Mouse (Mus musculus): ENCODE data around the gene Hand2. TPM values are rescaled to one million over a fixed set of nuclear protein-coding genes. Genes with fewer than 3 reads are reported as not detected.

The Hand2 gene
- polyA plus RNA-seq (2016; fragmentation: Nextera tagmentation; extraction: Ambion mirVana), result 2.5 and 2.6 TPM in 2 replicates

DNA sequence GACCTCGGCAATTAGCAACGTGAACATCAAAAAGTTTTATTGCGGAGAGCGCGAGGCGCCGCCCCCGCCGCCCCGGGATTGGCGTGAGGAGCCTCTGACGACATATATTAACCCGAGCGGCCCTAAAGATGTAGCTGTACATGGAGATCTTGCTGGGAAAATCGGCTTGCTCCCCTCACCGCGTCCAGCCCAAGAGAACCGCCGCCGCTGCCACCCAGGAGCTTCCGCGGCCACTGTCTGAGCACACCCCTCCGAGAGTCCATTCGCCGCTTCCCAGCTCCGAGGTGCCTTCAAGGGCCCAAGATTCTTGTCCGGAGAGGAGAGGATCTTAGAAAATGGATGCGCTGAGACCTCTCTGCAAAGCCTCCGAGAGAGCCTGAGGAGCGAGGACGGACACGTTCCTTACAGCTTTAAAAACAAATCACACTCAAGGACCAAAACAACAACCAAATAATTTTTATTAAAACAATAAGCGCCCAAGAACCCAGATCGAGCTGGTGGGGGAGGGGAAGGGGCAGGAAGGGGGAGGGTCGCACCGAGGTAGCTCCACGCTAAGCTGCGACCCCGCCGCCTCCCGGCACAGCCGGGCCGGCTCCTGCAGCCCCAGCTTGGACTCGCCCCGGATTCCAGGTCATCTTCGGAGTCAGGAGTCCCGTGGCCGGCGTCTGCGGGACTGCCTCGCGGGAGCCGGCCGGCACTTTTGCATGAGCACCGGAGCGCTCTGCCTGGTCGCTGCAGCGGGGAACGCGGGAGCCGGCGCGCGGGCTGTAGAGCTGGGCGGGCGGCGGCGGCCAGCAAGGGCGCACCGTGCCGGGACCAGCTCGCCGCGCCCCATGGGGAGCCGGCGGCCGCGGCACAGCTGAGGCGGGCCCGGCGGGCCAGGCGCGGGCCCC, at the start of gene Hand2:
Hand2 (plus strand) TSS at position 133 of the 893 bp plus-strand sequence.
- peak within 1 kb of the TSS; percentile 61 for H3K9ac ChIP-seq
- H3K27me3 ChIP-seq (replicated peaks), result peaks cover 96% of the 10 kb centered on the region
- no peaks in the 10 kb centered on the region for H3K36me3 ChIP-seq
- ATAC-seq, result no peak
- no peaks in the 10 kb centered on the region for H3K4me1 ChIP-seq
- H3K9me3 ChIP-seq (replicated peaks), result no peaks in the 10 kb centered on the region
- H3K4me2 ChIP-seq, result peak within 1 kb of the TSS; percentile 52
- H3K4me3 ChIP-seq, result peak within 1 kb of the TSS; percentile 51
- H3K27ac ChIP-seq, result peak within 1 kb of the TSS; percentile 75
- WGBS (ENCODE audit: insufficient replicate concordance), result 1% methylated on average over 77 of the region's 83 CpGs

DNA sequence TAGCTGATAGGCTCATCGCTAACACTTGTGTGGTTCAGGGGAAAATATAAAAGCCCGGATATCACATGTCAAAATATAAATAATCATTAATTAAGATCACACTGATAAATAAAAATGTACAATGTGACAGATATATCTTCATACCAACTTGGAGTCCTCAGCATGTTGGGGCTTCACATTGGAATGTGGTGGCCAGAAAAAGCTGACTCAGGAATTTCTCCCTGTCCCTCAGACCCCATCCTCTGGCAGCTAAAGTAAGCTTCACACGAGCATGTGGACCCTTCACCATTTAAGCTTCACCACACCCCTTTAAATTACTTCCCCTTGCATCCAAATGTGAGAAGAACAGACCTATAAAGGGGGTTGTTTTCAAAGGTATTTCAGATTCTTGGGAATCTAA, 47.7 kb upstream of the Hand2 start:
- Histone ChIP-seq H3K9ac (no peak overlapping the region), H3K4me3 (no peak overlapping the region), H3K4me1 (no peaks in the 10 kb centered on the region), H3K27me3 (replicated peaks) (no peaks in the 10 kb centered on the region), H3K9me3 (replicated peaks) (no peaks in the 10 kb centered on the region), H3K4me2 (no peak overlapping the region), H3K36me3 (no peaks in the 10 kb centered on the region), H3K27ac (no peak overlapping the region)
- no peak for ATAC-seq
- WGBS (ENCODE audit: insufficient replicate concordance), result 62% methylated on average over 3 of the region's 3 CpGs

DNA sequence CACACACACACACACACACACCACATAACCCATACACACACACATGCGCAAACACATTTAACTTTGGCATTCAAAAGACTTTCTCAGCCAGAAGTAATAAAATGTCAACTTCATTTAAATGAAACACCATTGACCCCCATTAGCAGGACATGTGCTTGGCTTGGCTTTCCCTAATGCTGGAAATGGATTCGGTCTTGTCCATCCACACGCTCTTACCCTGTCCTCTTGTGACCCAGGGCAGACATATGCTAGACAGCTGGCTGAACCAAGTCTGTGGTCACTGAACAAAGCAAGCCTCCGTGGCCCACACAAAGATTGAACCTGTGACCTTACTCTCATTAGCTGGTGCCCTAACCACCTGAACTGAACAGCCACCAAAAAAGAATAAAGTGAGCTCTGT, 27.3 kb upstream of the Hand2 start:
- Histone ChIP-seq H3K27ac (no peak overlapping the region), H3K9me3 (replicated peaks) (no peaks in the 10 kb centered on the region), H3K4me2 (no peak overlapping the region), H3K4me1 (no peaks in the 10 kb centered on the region), H3K36me3 (no peaks in the 10 kb centered on the region), H3K4me3 (no peak overlapping the region), H3K27me3 (replicated peaks) (no peaks in the 10 kb centered on the region), H3K9ac (no peak overlapping the region)
- 73% methylated on average over 4 of the region's 4 CpGs for WGBS (ENCODE audit: insufficient replicate concordance)
- no peak for ATAC-seq

DNA sequence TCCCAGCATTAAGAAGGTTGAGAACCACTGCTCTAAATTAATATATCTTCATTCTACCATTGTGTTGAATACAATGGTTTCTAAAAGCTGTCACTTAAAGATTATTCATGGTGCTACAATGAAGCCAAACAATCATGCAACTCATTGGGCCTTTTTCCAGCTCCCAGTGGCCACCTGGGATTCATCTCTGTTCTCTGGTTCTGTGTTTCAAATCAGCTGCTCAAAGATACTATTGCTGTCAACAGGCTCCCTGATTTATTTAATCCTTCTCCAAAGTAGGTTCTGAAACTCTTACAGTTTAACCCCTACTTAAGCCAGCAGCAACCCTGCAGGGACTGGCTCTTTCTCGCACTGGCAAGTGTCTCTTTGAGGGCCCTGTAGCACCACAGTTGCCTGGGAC, 17.3 kb upstream of the Hand2 start:
- Histone ChIP-seq H3K4me3 (no peak overlapping the region), H3K27me3 (replicated peaks) (peaks cover 6% of the 10 kb centered on the region), H3K9me3 (replicated peaks) (no peaks in the 10 kb centered on the region), H3K4me2 (no peak overlapping the region), H3K4me1 (no peaks in the 10 kb centered on the region), H3K27ac (no peak overlapping the region), H3K36me3 (no peaks in the 10 kb centered on the region), H3K9ac (no peak overlapping the region)
- WGBS (ENCODE audit: insufficient replicate concordance), result 46% methylated on average over 1 of the region's 1 CpGs
- ATAC-seq, result no peak

DNA sequence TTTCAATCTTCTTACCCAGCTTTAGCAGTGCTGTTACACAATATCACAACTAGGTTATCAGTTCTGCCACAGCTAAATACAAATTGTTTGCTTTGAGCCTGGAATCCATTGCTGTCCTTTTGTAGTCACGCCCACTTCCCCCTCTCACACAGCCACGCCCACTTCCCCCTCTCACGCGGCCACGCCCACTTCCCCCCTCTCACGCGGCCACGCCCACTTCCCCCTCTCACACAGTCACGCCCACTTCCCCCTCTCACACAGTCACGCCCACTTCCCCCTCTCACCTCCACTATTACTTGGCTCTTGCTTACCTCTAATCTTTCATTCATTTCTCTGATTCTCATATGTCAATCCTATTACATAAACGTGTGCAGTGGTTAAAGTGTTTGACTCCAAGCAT, 15.8 kb upstream of the Hand2 start:
- 20% methylated on average over 11 of the region's 11 CpGs for WGBS (ENCODE audit: insufficient replicate concordance)
- ATAC-seq, result no peak
- Histone ChIP-seq H3K36me3 (no peaks in the 10 kb centered on the region), H3K9ac (no peak overlapping the region), H3K9me3 (replicated peaks) (no peaks in the 10 kb centered on the region), H3K4me3 (no peak overlapping the region), H3K4me2 (no peak overlapping the region), H3K4me1 (no peaks in the 10 kb centered on the region), H3K27me3 (replicated peaks) (peaks cover 6% of the 10 kb centered on the region), H3K27ac (no peak overlapping the region)

DNA sequence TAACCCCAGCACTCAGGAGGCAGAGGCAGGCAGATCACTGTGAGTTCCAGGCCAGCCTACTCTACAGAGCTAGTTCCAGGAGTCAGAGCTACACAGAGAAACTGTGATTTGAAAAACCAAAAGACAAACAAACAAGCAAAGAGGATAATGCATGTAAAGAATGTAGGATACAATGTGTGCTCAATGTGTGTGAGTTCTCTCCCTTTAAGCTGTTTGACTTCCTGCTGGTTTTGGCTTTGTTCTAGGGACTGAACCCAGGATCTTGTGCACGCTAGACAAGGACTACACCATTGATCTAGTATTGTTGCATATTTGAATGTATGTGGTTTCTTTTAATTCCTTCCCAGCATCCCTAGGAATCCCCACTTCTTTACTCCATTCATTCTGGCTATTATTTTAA, 14.3 kb upstream of the Hand2 start:
- Histone ChIP-seq H3K9me3 (replicated peaks) (no peaks in the 10 kb centered on the region), H3K9ac (no peak overlapping the region), H3K4me2 (no peak overlapping the region), H3K36me3 (no peaks in the 10 kb centered on the region), H3K4me1 (no peaks in the 10 kb centered on the region), H3K4me3 (no peak overlapping the region), H3K27ac (no peak overlapping the region), H3K27me3 (replicated peaks) (peaks cover 14% of the 10 kb centered on the region)
- no peak for ATAC-seq
- WGBS (ENCODE audit: insufficient replicate concordance), result 35% methylated on average over 1 of the region's 1 CpGs

DNA sequence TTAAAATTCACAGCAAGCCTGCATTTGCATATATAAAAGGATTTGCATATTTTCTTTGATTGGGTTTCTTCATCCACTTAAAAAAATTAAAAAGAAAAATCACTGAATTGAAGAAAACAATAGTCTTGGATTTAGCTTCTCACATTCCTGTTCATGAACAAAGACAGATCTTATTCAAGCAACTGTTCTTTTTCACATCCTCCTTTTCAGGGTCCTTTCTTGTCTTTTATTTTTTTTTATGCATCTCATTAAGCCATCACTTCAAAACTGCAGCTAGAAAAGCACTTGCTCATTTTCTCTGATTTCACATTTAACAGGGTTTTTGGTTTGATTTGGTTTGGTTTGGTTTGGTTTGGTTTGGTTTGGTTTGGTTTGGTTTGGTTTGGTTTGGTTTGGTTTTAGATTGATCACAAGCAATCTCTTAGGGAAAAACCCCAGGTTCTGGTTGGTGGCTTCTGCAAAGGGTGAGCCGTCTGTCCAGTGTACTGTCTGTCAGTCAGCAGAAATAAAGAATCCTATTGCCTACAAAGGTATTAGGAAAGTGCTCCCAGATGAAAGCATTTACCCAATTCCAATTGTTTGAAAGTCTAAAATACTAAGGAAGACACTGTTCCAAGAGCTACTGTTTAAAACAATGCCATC, 10.8 kb upstream of the Hand2 start:
- Histone ChIP-seq H3K4me1 (0 out of 2 replicates have a peak, but pooled peaks cover 4% of the 10 kb centered on the region), H3K27me3 (replicated peaks) (peaks cover 47% of the 10 kb centered on the region), H3K9ac (no peak overlapping the region), H3K9me3 (replicated peaks) (no peaks in the 10 kb centered on the region), H3K27ac (no peak overlapping the region), H3K4me3 (no peak overlapping the region), H3K4me2 (no peak overlapping the region), H3K36me3 (no peaks in the 10 kb centered on the region)
- ATAC-seq, result no peak
- 49% methylated on average over 1 of the region's 1 CpGs for WGBS (ENCODE audit: insufficient replicate concordance)

DNA sequence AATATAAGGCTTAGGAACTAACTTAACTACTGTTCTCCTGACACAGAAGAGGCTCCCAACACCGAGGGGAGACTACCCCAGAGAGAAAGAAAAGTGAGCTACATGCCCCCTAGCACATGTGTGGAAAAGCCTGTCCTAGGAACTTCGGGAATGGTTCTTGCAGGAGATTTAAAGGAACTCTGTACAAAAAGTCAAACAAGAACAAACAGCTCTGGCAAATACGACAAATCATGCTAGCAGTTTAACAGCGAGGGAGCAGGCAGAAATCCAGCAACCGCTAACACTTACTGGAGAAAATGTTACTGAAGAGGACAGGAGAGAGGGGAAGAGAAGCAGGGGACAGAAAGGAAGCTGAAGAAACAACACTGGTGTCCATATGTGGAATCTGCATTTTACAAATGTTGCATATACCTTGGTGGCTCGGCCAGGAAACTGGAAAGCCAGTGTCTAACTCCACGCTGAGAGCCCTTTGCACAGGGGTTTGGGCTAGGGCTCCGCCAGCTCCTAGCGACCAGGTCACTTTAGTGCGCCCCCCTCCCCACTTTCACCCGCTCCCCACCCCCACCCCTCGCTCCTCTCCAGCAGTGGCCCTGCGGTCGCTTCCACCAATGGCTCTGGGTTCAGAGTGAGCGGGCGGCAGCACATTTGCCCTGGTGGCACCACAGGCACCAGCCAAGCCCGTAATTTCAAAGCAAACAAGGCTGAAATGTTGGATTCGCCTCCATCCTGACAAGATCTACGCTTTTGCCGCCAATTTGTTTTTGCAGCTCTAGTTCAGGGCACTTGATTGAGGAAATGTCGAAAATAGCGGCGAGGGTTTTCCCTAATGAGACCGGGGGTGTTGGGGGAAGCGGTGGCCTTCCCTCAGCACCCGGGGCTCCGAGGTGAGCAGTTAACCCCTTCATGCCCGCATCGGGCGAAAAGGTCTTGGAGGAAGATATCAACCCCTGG, 8.5 kb upstream of the Hand2 start:
- whole genome bisulfite sequencing (ENCODE audit: insufficient replicate concordance), result 2% methylated on average over 30 of the region's 30 CpGs
- Histone ChIP-seq H3K4me1 (0 out of 2 replicates have a peak, but pooled peaks cover 4% of the 10 kb centered on the region), H3K4me3 (peak overlapping the region; percentile 22), H3K9ac (no peak overlapping the region), H3K4me2 (peak overlapping the region; percentile 44), H3K9me3 (replicated peaks) (no peaks in the 10 kb centered on the region), H3K27ac (no peak overlapping the region), H3K27me3 (replicated peaks) (peaks cover 68% of the 10 kb centered on the region), H3K36me3 (no peaks in the 10 kb centered on the region)
- no peak for ATAC-seq

DNA sequence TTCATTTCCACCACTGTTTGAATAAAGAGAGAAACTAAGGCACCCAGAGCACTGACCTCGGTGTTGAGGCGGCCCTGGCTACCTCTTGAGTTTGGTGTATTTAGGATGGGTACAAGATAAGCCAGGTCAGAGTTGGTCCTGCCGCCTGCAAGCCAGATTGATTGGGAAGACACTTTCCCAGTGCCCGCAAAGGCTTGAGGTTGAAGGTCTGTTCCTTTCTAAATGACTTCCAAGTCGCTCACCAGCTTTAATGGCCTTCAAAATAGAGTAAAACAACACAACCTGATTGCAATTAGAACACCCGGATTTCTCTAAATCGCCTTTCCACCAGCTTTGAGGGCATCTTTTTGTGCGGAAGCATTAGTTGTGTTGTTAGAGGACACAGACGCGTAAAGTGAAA, 7.2 kb upstream of the Hand2 start:
- H3K9ac ChIP-seq, result no peak overlapping the region

DNA sequence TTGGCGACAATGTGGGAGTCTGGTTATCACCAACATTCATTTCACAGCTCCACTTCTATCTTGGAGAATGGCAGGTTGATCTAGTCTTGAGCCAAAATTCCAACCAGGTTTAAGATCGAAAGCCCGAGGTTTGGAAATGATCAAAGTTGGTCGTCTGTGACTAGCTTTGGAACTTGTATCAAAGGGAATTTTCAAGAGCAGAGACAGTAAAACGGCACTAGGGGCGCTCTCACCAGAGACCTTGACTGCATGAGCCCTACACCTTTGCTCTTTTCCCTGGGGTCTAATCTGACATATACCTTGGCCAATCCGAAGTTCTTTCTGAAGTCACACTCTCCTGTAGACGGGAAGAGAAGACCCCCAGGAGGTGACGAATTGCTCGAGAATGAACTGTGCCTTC, 6.6 kb upstream of the Hand2 start:
- Histone ChIP-seq H3K27ac (no peak overlapping the region), H3K4me3 (no peak overlapping the region), H3K4me1 (0 out of 2 replicates have a peak, but pooled peaks cover 4% of the 10 kb centered on the region), H3K4me2 (no peak overlapping the region), H3K9me3 (replicated peaks) (no peaks in the 10 kb centered on the region), H3K27me3 (replicated peaks) (peaks cover 79% of the 10 kb centered on the region), H3K36me3 (no peaks in the 10 kb centered on the region), H3K9ac (no peak overlapping the region)
- whole genome bisulfite sequencing (ENCODE audit: insufficient replicate concordance), result 7% methylated on average over 10 of the region's 10 CpGs
- ATAC-seq, result no peak

More for the DNA sequence above, 7.2 kb upstream of the Hand2 start:
- Histone ChIP-seq H3K4me3 (no peak overlapping the region), H3K36me3 (no peaks in the 10 kb centered on the region), H3K4me2 (no peak overlapping the region), H3K27me3 (replicated peaks) (peaks cover 73% of the 10 kb centered on the region), H3K4me1 (0 out of 2 replicates have a peak, but pooled peaks cover 4% of the 10 kb centered on the region), H3K9me3 (replicated peaks) (no peaks in the 10 kb centered on the region), H3K27ac (no peak overlapping the region)
- no peak for ATAC-seq
- 22% methylated on average over 10 of the region's 10 CpGs for WGBS (ENCODE audit: insufficient replicate concordance)

DNA sequence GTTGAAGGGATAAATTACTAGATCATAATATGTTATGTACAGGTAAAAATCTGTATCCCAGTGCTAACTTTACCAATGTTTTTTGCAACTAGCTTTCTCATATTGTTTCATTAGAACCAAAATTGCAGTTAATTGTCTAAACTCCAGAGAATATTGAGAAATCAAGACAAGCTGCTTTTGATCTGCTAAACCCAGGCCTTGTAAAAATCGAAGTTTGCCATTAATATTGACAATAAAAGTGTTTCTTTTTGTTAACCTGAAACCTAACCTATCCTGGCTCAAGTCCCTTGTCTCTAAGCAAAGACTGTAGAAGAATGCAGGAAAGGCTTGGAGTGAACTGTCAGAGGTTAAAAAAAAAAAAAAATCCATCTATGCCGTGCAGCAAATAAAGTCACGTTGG, 5.3 kb upstream of the Hand2 start:
- no peak for ATAC-seq
- Histone ChIP-seq H3K4me3 (no peak overlapping the region), H3K27me3 (replicated peaks) (peaks cover 88% of the 10 kb centered on the region), H3K36me3 (no peaks in the 10 kb centered on the region), H3K4me2 (no peak overlapping the region), H3K4me1 (0 out of 2 replicates have a peak, but pooled peaks cover 4% of the 10 kb centered on the region), H3K9me3 (replicated peaks) (no peaks in the 10 kb centered on the region), H3K27ac (no peak overlapping the region), H3K9ac (no peak overlapping the region)
- 25% methylated on average over 3 of the region's 3 CpGs for WGBS (ENCODE audit: insufficient replicate concordance)

Data from liver, embryonic 12.5 days (tissue).